Mouse (Mus musculus) adrenal gland, postnatal 0 days (tissue): ENCODE measurements around the gene Bmpr2. TPM values are rescaled to one million over a fixed set of nuclear protein-coding genes. Genes with fewer than 3 reads are reported as not detected.

Experiments used
- polyA plus RNA-seq: library from polyadenylated mRNA; unstranded; fragments of >200 nt; fragmentation: Nextera tagmentation; extraction: Ambion mirVana; gene quantifications from 2 replicates; pipeline ENCODE4 v1.2.1, GENCODE M21; 2015

Gene Bmpr2
- 6.9 and 8.9 TPM in 2 replicates for polyA plus RNA-seq

GRCm38 (mm10) chr1:59763164-59763768, at the start of gene Bmpr2:
Bmpr2 (plus strand) TSS chr1:59763400.

GRCm38 (mm10) chr1:59912413-59913157, 149.4 kb downstream of the Bmpr2 start, which contains the start of gene Fam117b:
Fam117b (plus strand) TSS chr1:59913006.

Other genes with a start within 250 kb of the Bmpr2 start
- 11.9 and 33.6 TPM in 2 replicates for gene Gm973, start 247.1 kb upstream of the Bmpr2 start, polyA plus RNA-seq
- gene Sumo1, start 92.6 kb upstream of the Bmpr2 start, polyA plus RNA-seq: 686 and 799 TPM in 2 replicates
- 127 and 168 TPM in 2 replicates for gene Nop58, start 78.4 kb upstream of the Bmpr2 start, polyA plus RNA-seq
- gene Fam117b, start 149.6 kb downstream of the Bmpr2 start, polyA plus RNA-seq: 9.9 and 11.6 TPM in 2 replicates